Mouse (Mus musculus): ENCODE data around the gene Phf23. TPM values are rescaled to one million over a fixed set of nuclear protein-coding genes. Genes with fewer than 3 reads are reported as not detected.

Phf23 gene
- polyA plus RNA-seq, 1 experiment from 2014 or later, result 27.5 TPM

DNA sequence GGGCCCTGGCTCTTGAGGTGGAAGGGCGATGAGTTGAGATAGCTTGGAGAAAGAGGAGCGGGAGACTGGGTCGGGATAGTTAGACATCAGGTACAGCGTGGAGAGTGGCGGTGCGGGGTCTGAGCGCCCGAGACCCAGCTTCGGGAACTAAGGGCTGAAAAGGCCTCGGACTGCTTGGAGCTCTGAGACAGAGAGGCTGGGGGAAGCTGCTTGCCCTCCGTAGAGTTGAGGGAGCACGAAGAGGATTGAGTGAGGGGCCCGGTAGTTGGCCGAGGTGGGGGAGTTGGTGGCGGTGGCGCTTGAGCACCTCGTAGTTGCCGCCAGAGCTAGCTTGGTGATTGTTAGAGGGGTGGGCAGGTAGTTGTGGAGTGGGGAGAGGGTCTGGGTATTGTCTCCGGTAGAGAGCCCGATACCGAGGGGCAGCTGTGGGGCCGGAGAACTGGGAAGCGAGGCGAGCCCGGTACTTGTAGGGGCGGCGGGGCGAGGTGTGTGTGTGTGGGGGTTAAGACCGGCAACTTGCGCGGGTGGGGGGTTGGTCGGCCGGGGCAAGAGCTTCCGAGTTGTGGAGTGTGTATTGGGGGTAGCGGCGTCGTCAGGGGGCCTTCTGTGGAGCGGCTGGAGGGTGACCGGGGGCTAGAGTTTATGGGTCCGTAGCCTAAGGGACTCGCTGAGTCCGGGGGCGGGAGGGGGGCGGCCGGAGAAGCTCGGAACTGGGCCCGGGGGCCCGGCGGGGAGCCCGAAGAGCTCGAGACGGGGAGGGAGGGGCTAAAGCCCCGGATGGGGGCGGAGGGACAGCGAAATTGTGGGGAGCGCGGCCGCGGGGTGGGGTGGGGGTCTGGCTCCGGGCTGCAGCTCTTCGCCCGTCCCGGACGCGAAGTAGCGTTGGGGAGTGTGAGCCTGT lies 834 bp downstream of the Phf23 start:
- Histone ChIP-seq H3K9me3 (ENCODE audit: control insufficient read depth, low read length) (no peaks in the 10 kb centered on the region), H3K36me3 (ENCODE audit: control insufficient read depth, insufficient read depth, low read length) (peaks cover 48% of the 10 kb centered on the region), H3K4me3 (ENCODE audit: control insufficient read depth in 1 of 2, insufficient read depth in 1 of 2, low read depth in 1 of 2, low read length in 2 of 2) (peak overlapping the region; percentile 86 to 90), H3K27me3 (ENCODE audit: control insufficient read depth, insufficient read depth, low read length) (no peaks in the 10 kb centered on the region), H3K27ac (replicated peaks in 1 of 2; ENCODE audit: control insufficient read depth in 1 of 2, insufficient read depth in 1 of 2, low read depth in 2 of 2, low read length in 2 of 2) (peak overlapping the region; percentile 90 to 99), H3K9ac (ENCODE audit: low read length) (peak overlapping the region; percentile 97), H3K4me2 (ENCODE audit: low read length) (peak overlapping the region; percentile 64), H3K4me1 (ENCODE audit: control insufficient read depth in 2 of 2, insufficient read depth in 2 of 2, low read length in 2 of 2) (peaks cover 8 to 27% of the 10 kb centered on the region in 2 experiments)
- ATAC-seq (ENCODE audit: insufficient number of reproducible peaks, insufficient read depth, low FRiP score, low read depth), result peak; percentile 1; the same call in 1 of the 2 replicates
- WGBS, result under 1% methylated on average over 55 of the region's 66 CpGs

DNA sequence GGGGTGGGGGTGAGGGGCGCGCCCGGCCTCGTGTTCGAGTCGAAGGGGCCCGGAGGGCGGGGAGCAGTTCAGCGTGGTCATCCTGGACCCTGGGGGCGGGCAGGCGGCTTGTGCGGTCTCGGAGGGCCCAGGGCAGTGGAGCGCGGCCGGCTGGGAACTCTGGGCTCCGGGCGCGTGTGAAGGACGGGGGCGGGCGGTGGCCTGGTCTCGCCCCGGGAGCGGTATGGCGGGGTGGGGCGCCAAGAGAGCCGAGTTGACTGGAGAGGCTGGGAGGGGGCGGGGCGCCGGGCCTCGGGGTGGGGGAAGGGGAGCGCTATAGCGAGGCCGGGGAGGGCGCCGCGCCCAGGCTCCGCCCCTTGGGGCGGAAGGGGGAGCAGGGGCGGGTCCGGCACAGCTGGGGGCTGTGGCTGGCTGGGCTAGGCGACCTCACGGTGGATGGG lies 1.5 kb downstream of the Phf23 start:
- H3K4me3 ChIP-seq (ENCODE audit: control insufficient read depth in 1 of 2, insufficient read depth in 1 of 2, low read depth in 1 of 2, low read length in 2 of 2), result peak overlapping the region; percentile 86 to 90
- ATAC-seq (ENCODE audit: insufficient number of reproducible peaks, insufficient read depth, low FRiP score, low read depth), result peak; percentile 51
- peak overlapping the region; percentile 64 for H3K4me2 ChIP-seq (ENCODE audit: low read length)
- peaks cover 11 to 32% of the 10 kb centered on the region in 2 experiments for H3K4me1 ChIP-seq (ENCODE audit: control insufficient read depth in 2 of 2, insufficient read depth in 2 of 2, low read length in 2 of 2)
- H3K9me3 ChIP-seq (ENCODE audit: control insufficient read depth, low read length), result no peaks in the 10 kb centered on the region
- H3K27ac ChIP-seq (replicated peaks in 1 of 2; ENCODE audit: control insufficient read depth in 1 of 2, insufficient read depth in 1 of 2, low read depth in 2 of 2, low read length in 2 of 2), result peak overlapping the region; percentile 85 to 99
- no peaks in the 10 kb centered on the region for H3K27me3 ChIP-seq (ENCODE audit: control insufficient read depth, insufficient read depth, low read length)
- peaks cover 48% of the 10 kb centered on the region for H3K36me3 ChIP-seq (ENCODE audit: control insufficient read depth, insufficient read depth, low read length)
- peak overlapping the region; percentile 97 for H3K9ac ChIP-seq (ENCODE audit: low read length)
- WGBS, result under 1% methylated on average over 39 of the region's 44 CpGs

DNA sequence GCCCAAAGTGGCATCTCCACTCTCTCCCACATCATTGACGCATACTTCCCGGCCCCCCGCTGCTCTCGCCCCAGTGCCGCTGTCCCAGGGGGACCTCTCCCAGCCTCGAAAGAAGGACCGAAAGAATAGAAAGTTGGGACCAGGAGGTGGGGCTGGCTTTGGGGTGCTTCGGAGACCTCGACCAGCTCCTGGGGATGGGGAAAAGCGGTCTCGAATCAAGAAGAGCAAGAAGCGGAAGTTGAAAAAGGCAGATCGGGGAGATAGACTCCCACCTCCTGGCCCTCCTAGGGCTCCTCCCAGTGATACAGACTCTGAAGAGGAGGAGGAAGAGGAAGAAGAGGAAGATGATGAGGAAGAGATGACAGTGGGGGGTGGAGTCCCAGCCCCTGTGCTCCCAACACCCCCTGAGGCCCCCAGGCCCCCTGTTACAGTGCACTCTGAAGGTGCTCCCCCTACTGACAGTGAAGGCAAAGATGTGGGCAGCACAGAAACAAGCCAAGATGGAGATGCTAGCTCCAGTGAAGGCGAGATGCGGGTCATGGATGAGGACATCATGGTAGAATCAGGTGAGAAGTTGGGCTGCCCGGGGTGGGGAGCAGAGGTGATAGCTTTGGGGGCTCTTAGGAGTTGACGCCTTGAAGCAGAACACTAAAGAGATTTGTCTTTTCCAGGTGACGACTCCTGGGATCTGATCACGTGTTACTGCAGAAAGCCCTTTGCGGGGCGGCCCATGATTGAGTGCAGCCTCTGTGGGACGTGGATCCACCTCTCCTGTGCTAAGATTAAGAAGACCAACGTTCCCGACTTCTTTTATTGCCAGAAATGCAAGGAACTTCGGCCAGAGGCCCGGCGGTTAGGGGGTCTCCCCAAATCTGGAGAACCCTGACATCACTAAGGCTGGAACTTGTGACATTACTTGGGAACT lies 3.3 kb downstream of the Phf23 start:
- peaks cover 11 to 27% of the 10 kb centered on the region in 2 experiments for H3K4me1 ChIP-seq (ENCODE audit: control insufficient read depth in 2 of 2, insufficient read depth in 2 of 2, low read length in 2 of 2)
- peaks cover 36% of the 10 kb centered on the region for H3K36me3 ChIP-seq (ENCODE audit: control insufficient read depth, insufficient read depth, low read length)
- 90% methylated on average over 27 of the region's 27 CpGs for WGBS
- peak overlapping the region in 1 of 2 experiments; percentile 6; a peak in 1 of 4 replicates for H3K4me3 ChIP-seq (ENCODE audit: control insufficient read depth in 1 of 2, insufficient read depth in 1 of 2, low read depth in 1 of 2, low read length in 2 of 2)
- ATAC-seq (ENCODE audit: insufficient number of reproducible peaks, insufficient read depth, low FRiP score, low read depth), result no peak
- H3K4me2 ChIP-seq (ENCODE audit: low read length), result no peak overlapping the region
- H3K9ac ChIP-seq (ENCODE audit: low read length), result no peak overlapping the region
- no peak overlapping the region for H3K27ac ChIP-seq (replicated peaks in 1 of 2; ENCODE audit: control insufficient read depth in 1 of 2, insufficient read depth in 1 of 2, low read depth in 2 of 2, low read length in 2 of 2)
- no peaks in the 10 kb centered on the region for H3K9me3 ChIP-seq (ENCODE audit: control insufficient read depth, low read length)
- H3K27me3 ChIP-seq (ENCODE audit: control insufficient read depth, insufficient read depth, low read length), result no peaks in the 10 kb centered on the region

DNA sequence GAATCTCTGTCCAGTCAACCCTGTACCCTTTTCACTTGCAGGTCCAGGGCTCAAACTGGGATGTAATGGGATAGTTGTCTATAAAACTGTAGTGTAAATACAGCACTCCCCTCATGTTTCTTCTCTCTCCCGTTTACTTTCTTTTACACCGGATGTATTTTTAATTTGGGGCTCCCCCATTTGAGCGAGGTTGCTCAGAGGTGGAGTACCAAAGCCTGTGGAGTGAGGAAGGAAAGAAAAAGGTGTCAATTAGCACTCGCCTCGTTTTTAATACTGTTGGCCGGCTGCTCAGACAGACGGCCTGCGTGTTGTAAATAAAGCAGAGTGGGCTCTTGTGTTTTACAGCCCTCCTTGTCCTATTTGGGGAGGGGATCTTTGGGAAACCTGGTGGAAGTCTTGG lies 4.1 kb downstream of the Phf23 start:
- 0 out of 2 replicates have a peak overlapping the region, but pooled peaks have one; percentile 29 for H3K4me2 ChIP-seq (ENCODE audit: low read length)

DNA sequence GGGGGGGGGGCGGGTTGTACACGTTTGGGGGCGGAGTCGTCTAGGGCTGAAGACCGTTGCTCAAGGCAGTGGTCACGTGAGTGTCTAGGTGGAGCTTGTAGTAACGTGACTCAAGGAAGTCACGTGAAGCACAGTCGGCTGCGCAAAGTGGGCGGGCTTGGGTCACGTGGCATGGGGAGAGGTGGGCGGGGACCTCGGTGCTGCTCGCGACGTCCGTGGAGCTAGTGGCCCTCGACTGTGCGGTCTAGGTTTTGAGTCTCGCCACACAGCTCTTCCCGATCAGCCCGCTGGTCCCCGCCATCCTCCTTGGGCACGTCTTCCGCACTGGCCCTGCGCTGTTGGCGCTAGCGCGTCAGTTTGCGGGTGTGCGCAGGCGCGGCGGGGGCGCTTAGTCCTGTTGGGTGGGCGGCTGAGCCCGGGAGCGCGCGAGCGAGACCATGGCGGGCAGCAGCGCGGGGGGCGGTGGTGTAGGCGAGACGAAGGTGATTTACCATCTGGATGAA lies 4.9 kb downstream of the Phf23 start, which contains the start of gene Dvl2:
TSS of gene Dvl2 (plus strand) at position 200 of the 503 bp plus-strand sequence.
- Histone ChIP-seq H3K27ac (replicated peaks in 1 of 2; ENCODE audit: control insufficient read depth in 1 of 2, insufficient read depth in 1 of 2, low read depth in 2 of 2, low read length in 2 of 2) (peak within 1 kb of the TSS; percentile 94 to 95), H3K9ac (ENCODE audit: low read length) (peak within 1 kb of the TSS; percentile 92), H3K4me3 (ENCODE audit: control insufficient read depth in 1 of 2, insufficient read depth in 1 of 2, low read depth in 1 of 2, low read length in 2 of 2) (peak within 1 kb of the TSS; percentile 78 to 89), H3K36me3 (ENCODE audit: control insufficient read depth, insufficient read depth, low read length) (peaks cover 39% of the 10 kb centered on the region), H3K27me3 (ENCODE audit: control insufficient read depth, insufficient read depth, low read length) (no peaks in the 10 kb centered on the region), H3K9me3 (ENCODE audit: control insufficient read depth, low read length) (no peaks in the 10 kb centered on the region), H3K4me2 (ENCODE audit: low read length) (peak within 1 kb of the TSS; percentile 96), H3K4me1 (ENCODE audit: control insufficient read depth in 2 of 2, insufficient read depth in 2 of 2, low read length in 2 of 2) (peaks cover 11 to 27% of the 10 kb centered on the region in 2 experiments)
- peak; percentile 54 for ATAC-seq (ENCODE audit: insufficient number of reproducible peaks, insufficient read depth, low FRiP score, low read depth)
- under 1% methylated on average over 48 of the region's 48 CpGs for WGBS

More for the DNA sequence above, 4.1 kb downstream of the Phf23 start:
- no peak for ATAC-seq (ENCODE audit: insufficient number of reproducible peaks, insufficient read depth, low FRiP score, low read depth)
- Histone ChIP-seq H3K4me3 (ENCODE audit: control insufficient read depth in 1 of 2, insufficient read depth in 1 of 2, low read depth in 1 of 2, low read length in 2 of 2) (no peak overlapping the region), H3K9ac (ENCODE audit: low read length) (no peak overlapping the region), H3K27ac (replicated peaks in 1 of 2; ENCODE audit: control insufficient read depth in 1 of 2, insufficient read depth in 1 of 2, low read depth in 2 of 2, low read length in 2 of 2) (peak overlapping the region; percentile 49 to 94; a peak in 3 of 4 replicates), H3K4me1 (ENCODE audit: control insufficient read depth in 2 of 2, insufficient read depth in 2 of 2, low read length in 2 of 2) (peaks cover 11 to 27% of the 10 kb centered on the region in 2 experiments), H3K27me3 (ENCODE audit: control insufficient read depth, insufficient read depth, low read length) (no peaks in the 10 kb centered on the region), H3K9me3 (ENCODE audit: control insufficient read depth, low read length) (no peaks in the 10 kb centered on the region), H3K36me3 (ENCODE audit: control insufficient read depth, insufficient read depth, low read length) (peaks cover 33% of the 10 kb centered on the region)
- 85% methylated on average over 8 of the region's 8 CpGs for WGBS

DNA sequence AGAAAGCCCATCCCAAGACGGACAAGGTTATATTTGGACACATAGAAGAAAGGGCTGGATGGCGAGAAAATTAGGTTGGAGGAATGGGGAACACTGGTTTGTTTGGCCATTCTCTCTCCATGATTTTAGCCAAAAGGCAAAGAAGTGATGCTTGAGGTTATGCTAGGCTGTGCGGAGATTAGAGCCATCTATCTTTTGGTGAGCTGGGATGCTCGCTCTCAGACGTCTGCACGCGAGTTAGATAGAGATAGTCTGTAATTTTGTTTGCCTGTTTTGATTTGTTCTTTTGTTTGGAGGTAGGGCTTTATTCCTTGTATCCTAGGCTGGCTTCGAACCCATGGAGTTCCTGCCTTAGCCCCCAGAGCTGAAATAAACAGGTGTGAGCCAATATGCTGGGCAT lies 5.6 kb downstream of the Phf23 start:
- Histone ChIP-seq H3K27me3 (ENCODE audit: control insufficient read depth, insufficient read depth, low read length) (no peaks in the 10 kb centered on the region), H3K36me3 (ENCODE audit: control insufficient read depth, insufficient read depth, low read length) (peaks cover 46% of the 10 kb centered on the region), H3K9me3 (ENCODE audit: control insufficient read depth, low read length) (no peaks in the 10 kb centered on the region), H3K4me2 (ENCODE audit: low read length) (peak overlapping the region; percentile 96), H3K4me1 (ENCODE audit: control insufficient read depth in 2 of 2, insufficient read depth in 2 of 2, low read length in 2 of 2) (peaks cover 11 to 27% of the 10 kb centered on the region in 2 experiments), H3K4me3 (ENCODE audit: control insufficient read depth in 1 of 2, insufficient read depth in 1 of 2, low read depth in 1 of 2, low read length in 2 of 2) (peak overlapping the region; percentile 78 to 89), H3K9ac (ENCODE audit: low read length) (peak overlapping the region; percentile 92), H3K27ac (replicated peaks in 1 of 2; ENCODE audit: control insufficient read depth in 1 of 2, insufficient read depth in 1 of 2, low read depth in 2 of 2, low read length in 2 of 2) (peak overlapping the region; percentile 94 to 95)
- WGBS, result 13% methylated on average over 8 of the region's 8 CpGs
- ATAC-seq (ENCODE audit: insufficient number of reproducible peaks, insufficient read depth, low FRiP score, low read depth), result no peak

DNA sequence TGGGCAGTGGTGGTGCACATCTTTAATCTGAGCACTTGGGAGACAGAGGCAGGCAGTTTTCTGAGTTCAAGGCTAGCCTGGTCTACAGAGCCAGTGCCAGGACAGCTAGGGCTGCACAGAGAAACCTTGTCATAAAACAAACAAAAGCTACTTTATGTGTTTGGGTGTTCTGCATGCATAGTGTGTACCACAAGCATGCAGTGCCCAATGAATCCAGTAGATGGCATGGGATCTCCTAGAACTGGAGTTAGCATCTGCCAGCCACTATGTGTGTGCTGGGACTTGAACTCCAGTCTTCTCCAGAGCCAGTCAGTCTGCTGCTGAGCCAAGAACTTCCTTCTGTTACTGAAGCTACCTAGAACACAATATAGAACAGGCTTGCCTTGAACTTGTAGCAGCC lies 6.3 kb downstream of the Phf23 start:
- ATAC-seq (ENCODE audit: insufficient number of reproducible peaks, insufficient read depth, low FRiP score, low read depth), result no peak
- H3K36me3 ChIP-seq (ENCODE audit: control insufficient read depth, insufficient read depth, low read length), result peaks cover 53% of the 10 kb centered on the region
- H3K9me3 ChIP-seq (ENCODE audit: control insufficient read depth, low read length), result no peaks in the 10 kb centered on the region
- peak overlapping the region; percentile 96 for H3K4me2 ChIP-seq (ENCODE audit: low read length)
- peak overlapping the region in 1 of 2 experiments; percentile 89; a peak in 2 of 4 replicates for H3K4me3 ChIP-seq (ENCODE audit: control insufficient read depth in 1 of 2, insufficient read depth in 1 of 2, low read depth in 1 of 2, low read length in 2 of 2)
- H3K27ac ChIP-seq (replicated peaks in 1 of 2; ENCODE audit: control insufficient read depth in 1 of 2, insufficient read depth in 1 of 2, low read depth in 2 of 2, low read length in 2 of 2), result no peak overlapping the region
- H3K27me3 ChIP-seq (ENCODE audit: control insufficient read depth, insufficient read depth, low read length), result no peaks in the 10 kb centered on the region
- H3K4me1 ChIP-seq (ENCODE audit: control insufficient read depth in 2 of 2, insufficient read depth in 2 of 2, low read length in 2 of 2), result peaks cover 11 to 27% of the 10 kb centered on the region in 2 experiments
- H3K9ac ChIP-seq (ENCODE audit: low read length), result no peak overlapping the region; the same call in 1 of the 2 replicates
